Mouse (Mus musculus): ENCODE results near the gene Nmur1.
"Not testable (repeated sequence)": the region's sequence is repeated elsewhere in the genome, so short reads cannot be mapped to it uniquely, and the experiment has no call there.

Nmur1 gene

GRCm38 (mm10) chr1:86359798-86360179 lies 66.2 kb downstream of the Nmur1 start:
- no peak for DNase-seq (ENCODE audit: low read depth, low spot score)

- peak; percentile 97 for DNase-seq (ENCODE audit: low read depth, low spot score)
Measured at GRCm38 (mm10) chr1:86358906-86359797, 66.9 kb downstream of the Nmur1 start, which contains the start of gene Ncl. TSS of gene Ncl (minus strand) at chr1:86359400.

GRCm38 (mm10) chr1:86358229-86358905 lies 67.7 kb downstream of the Nmur1 start:
- no peak for DNase-seq (ENCODE audit: low read depth, low spot score)

GRCm38 (mm10) chr1:86354186-86354585 lies 71.8 kb downstream of the Nmur1 start:
- DNase-seq (ENCODE audit: low read depth, low spot score): no peak

- DNase-seq (ENCODE audit: low read depth, low spot score): no peak
Measured at GRCm38 (mm10) chr1:86350576-86350975, 75.5 kb downstream of the Nmur1 start.

GRCm38 (mm10) chr1:86349696-86350095 lies 76.3 kb downstream of the Nmur1 start:
- no peak for DNase-seq (ENCODE audit: low read depth, low spot score)

- no peak for DNase-seq (ENCODE audit: low read depth, low spot score)
Measured at GRCm38 (mm10) chr1:86349201-86349600, 76.8 kb downstream of the Nmur1 start.

- no peak for DNase-seq (ENCODE audit: low read depth, low spot score)
Measured at GRCm38 (mm10) chr1:86348801-86349200, 77.2 kb downstream of the Nmur1 start.

- no peak for DNase-seq (ENCODE audit: low read depth, low spot score)
Measured at GRCm38 (mm10) chr1:86348083-86348482, 77.9 kb downstream of the Nmur1 start.

GRCm38 (mm10) chr1:86347716-86348045 lies 78.3 kb downstream of the Nmur1 start:
- no peak for DNase-seq (ENCODE audit: low read depth, low spot score)

- no peak for DNase-seq (ENCODE audit: low read depth, low spot score)
Measured at GRCm38 (mm10) chr1:86346851-86347715, 78.9 kb downstream of the Nmur1 start.

GRCm38 (mm10) chr1:86345956-86346355 lies 80.1 kb downstream of the Nmur1 start:
- no peak for DNase-seq (ENCODE audit: low read depth, low spot score)

GRCm38 (mm10) chr1:86345069-86345468 lies 81.0 kb downstream of the Nmur1 start:
- no peak for DNase-seq (ENCODE audit: low read depth, low spot score)

GRCm38 (mm10) chr1:86343969-86344861 lies 81.8 kb downstream of the Nmur1 start:
- no peak for DNase-seq (ENCODE audit: low read depth, low spot score)

GRCm38 (mm10) chr1:86343087-86343645 lies 82.9 kb downstream of the Nmur1 start:
- no peak for DNase-seq (ENCODE audit: low read depth, low spot score)

GRCm38 (mm10) chr1:86342371-86342770 lies 83.7 kb downstream of the Nmur1 start:
- no peak for DNase-seq (ENCODE audit: low read depth, low spot score)

GRCm38 (mm10) chr1:86341096-86341495 lies 84.9 kb downstream of the Nmur1 start:
- not testable (repeated sequence) for DNase-seq (ENCODE audit: low read depth, low spot score)

GRCm38 (mm10) chr1:86339156-86339812 lies 86.7 kb downstream of the Nmur1 start:
- peak; percentile 66 for DNase-seq (ENCODE audit: low read depth, low spot score)

GRCm38 (mm10) chr1:86336330-86336729 lies 89.7 kb downstream of the Nmur1 start:
- DNase-seq (ENCODE audit: low read depth, low spot score): no peak

Measured in WW6 (cell line).